Mouse (Mus musculus): ENCODE data around the gene Zbtb25. TPM values are rescaled to one million over a fixed set of nuclear protein-coding genes. Genes with fewer than 3 reads are reported as not detected.

Gene Zbtb25
- polyA plus RNA-seq, 1 experiment from 2014 or later, result 19.5 TPM

GRCm38 (mm10) chr12:76372881-76373818 lies 3.7 kb upstream of the Zbtb25 start:
- WGBS, result 77% methylated on average over 5 of the region's 7 CpGs

GRCm38 (mm10) chr12:76372046-76372445 lies 2.6 kb upstream of the Zbtb25 start:
- Histone ChIP-seq H3K9ac (ENCODE audit: low read length) (no peak overlapping the region), H3K4me1 (ENCODE audit: control insufficient read depth, insufficient read depth, low read length) (peaks cover 25% of the 10 kb centered on the region)
- 29% methylated on average over 7 of the region's 7 CpGs for WGBS

More at GRCm38 (mm10) chr12:76372881-76373818, 3.7 kb upstream of the Zbtb25 start:
- ATAC-seq (ENCODE audit: insufficient number of reproducible peaks, low FRiP score, low TSS enrichment, low read depth), result no peak
- Histone ChIP-seq H3K4me3 (ENCODE audit: low read depth, low read length) (no peak overlapping the region), H3K9ac (ENCODE audit: low read length) (no peak overlapping the region), H3K4me1 (ENCODE audit: control insufficient read depth, insufficient read depth, low read length) (peaks cover 14% of the 10 kb centered on the region), H3K27ac (replicated peaks; ENCODE audit: low read depth, low read length) (no peak overlapping the region), H3K27me3 (ENCODE audit: control insufficient read depth, insufficient read depth, low read length) (no peaks in the 10 kb centered on the region), H3K9me3 (ENCODE audit: control insufficient read depth, low read length) (no peaks in the 10 kb centered on the region), H3K36me3 (ENCODE audit: control insufficient read depth, insufficient read depth, low read length) (no peaks in the 10 kb centered on the region), H3K4me2 (ENCODE audit: low read depth, severe bottlenecking) (no peak overlapping the region)
- DNase-seq (ENCODE audit: low spot score), result no peak

GRCm38 (mm10) chr12:76370831-76371571 lies 1.6 kb upstream of the Zbtb25 start:
- H3K9ac ChIP-seq (ENCODE audit: low read length), result peak overlapping the region; percentile 82
- H3K27ac ChIP-seq (replicated peaks; ENCODE audit: low read depth, low read length), result peak overlapping the region; percentile 96
- no peaks in the 10 kb centered on the region for H3K27me3 ChIP-seq (ENCODE audit: control insufficient read depth, insufficient read depth, low read length)
- H3K4me1 ChIP-seq (ENCODE audit: control insufficient read depth, insufficient read depth, low read length), result peaks cover 29% of the 10 kb centered on the region
- H3K9me3 ChIP-seq (ENCODE audit: control insufficient read depth, low read length), result no peaks in the 10 kb centered on the region
- peak; percentile 83 for DNase-seq (ENCODE audit: low spot score)
- under 1% methylated on average over 61 of the region's 63 CpGs for WGBS
- no peaks in the 10 kb centered on the region for H3K36me3 ChIP-seq (ENCODE audit: control insufficient read depth, insufficient read depth, low read length)
- peak; percentile 45 for ATAC-seq (ENCODE audit: insufficient number of reproducible peaks, low FRiP score, low TSS enrichment, low read depth)
- H3K4me3 ChIP-seq (ENCODE audit: low read depth, low read length), result peak overlapping the region; percentile 60
- H3K4me2 ChIP-seq (ENCODE audit: low read depth, severe bottlenecking), result peak overlapping the region; percentile 84

More at GRCm38 (mm10) chr12:76372046-76372445, 2.6 kb upstream of the Zbtb25 start:
- ATAC-seq (ENCODE audit: insufficient number of reproducible peaks, low FRiP score, low TSS enrichment, low read depth) (no peak), DNase-seq (ENCODE audit: low spot score) (no peak)
- Histone ChIP-seq H3K9me3 (ENCODE audit: control insufficient read depth, low read length) (no peaks in the 10 kb centered on the region), H3K4me2 (ENCODE audit: low read depth, severe bottlenecking) (peak overlapping the region; percentile 84), H3K4me3 (ENCODE audit: low read depth, low read length) (no peak overlapping the region), H3K27ac (replicated peaks; ENCODE audit: low read depth, low read length) (no peak overlapping the region), H3K27me3 (ENCODE audit: control insufficient read depth, insufficient read depth, low read length) (no peaks in the 10 kb centered on the region), H3K36me3 (ENCODE audit: control insufficient read depth, insufficient read depth, low read length) (no peaks in the 10 kb centered on the region)

- Histone ChIP-seq H3K27ac (replicated peaks; ENCODE audit: low read depth, low read length) (peak within 1 kb of the TSS; percentile 96), H3K4me3 (ENCODE audit: low read depth, low read length) (peak within 1 kb of the TSS; percentile 60), H3K9me3 (ENCODE audit: control insufficient read depth, low read length) (no peaks in the 10 kb centered on the region), H3K27me3 (ENCODE audit: control insufficient read depth, insufficient read depth, low read length) (no peaks in the 10 kb centered on the region), H3K9ac (ENCODE audit: low read length) (peak within 1 kb of the TSS; percentile 82), H3K4me1 (ENCODE audit: control insufficient read depth, insufficient read depth, low read length) (peaks cover 29% of the 10 kb centered on the region), H3K4me2 (ENCODE audit: low read depth, severe bottlenecking) (peak within 1 kb of the TSS; percentile 84), H3K36me3 (ENCODE audit: control insufficient read depth, insufficient read depth, low read length) (no peaks in the 10 kb centered on the region)
- ATAC-seq (ENCODE audit: insufficient number of reproducible peaks, low FRiP score, low TSS enrichment, low read depth) (peak; percentile 69), DNase-seq (ENCODE audit: low spot score) (peak; percentile 84)
- 0% methylated on average over 67 of the region's 99 CpGs for WGBS
These were observed 802 bp upstream of the Zbtb25 start, which contains the start of gene Zbtb1 for GRCm38 (mm10) chr12:76369978-76370830. Gene Zbtb1, plus strand, starts transcription at chr12:76370266.

- Histone ChIP-seq H3K27ac (replicated peaks; ENCODE audit: low read depth, low read length) (peak overlapping the region; percentile 96), H3K27me3 (ENCODE audit: control insufficient read depth, insufficient read depth, low read length) (no peaks in the 10 kb centered on the region), H3K4me1 (ENCODE audit: control insufficient read depth, insufficient read depth, low read length) (peaks cover 25% of the 10 kb centered on the region), H3K9ac (ENCODE audit: low read length) (peak overlapping the region; percentile 82), H3K4me2 (ENCODE audit: low read depth, severe bottlenecking) (peak overlapping the region; percentile 84), H3K4me3 (ENCODE audit: low read depth, low read length) (peak overlapping the region; percentile 60), H3K9me3 (ENCODE audit: control insufficient read depth, low read length) (no peaks in the 10 kb centered on the region), H3K36me3 (ENCODE audit: control insufficient read depth, insufficient read depth, low read length) (no peaks in the 10 kb centered on the region)
- ATAC-seq (ENCODE audit: insufficient number of reproducible peaks, low FRiP score, low TSS enrichment, low read depth) (0 out of 2 replicates have a peak, but pooled peaks have one; percentile 8), DNase-seq (ENCODE audit: low spot score) (peak; percentile 78)
- whole genome bisulfite sequencing, result under 1% methylated on average over 26 of the region's 26 CpGs
These were observed 604 bp downstream of the Zbtb25 start for GRCm38 (mm10) chr12:76368790-76369205.

GRCm38 (mm10) chr12:76368201-76368789 lies 1.1 kb downstream of the Zbtb25 start:
- H3K4me3 ChIP-seq (ENCODE audit: low read depth, low read length), result peak overlapping the region; percentile 60
- H3K27ac ChIP-seq (replicated peaks; ENCODE audit: low read depth, low read length), result peak overlapping the region; percentile 96
- peak overlapping the region; percentile 82 for H3K9ac ChIP-seq (ENCODE audit: low read length)
- H3K36me3 ChIP-seq (ENCODE audit: control insufficient read depth, insufficient read depth, low read length), result no peaks in the 10 kb centered on the region
- H3K4me1 ChIP-seq (ENCODE audit: control insufficient read depth, insufficient read depth, low read length), result peaks cover 25% of the 10 kb centered on the region
- 5% methylated on average over 9 of the region's 9 CpGs for WGBS
- H3K9me3 ChIP-seq (ENCODE audit: control insufficient read depth, low read length), result no peaks in the 10 kb centered on the region
- H3K4me2 ChIP-seq (ENCODE audit: low read depth, severe bottlenecking), result peak overlapping the region; percentile 84
- ATAC-seq (ENCODE audit: insufficient number of reproducible peaks, low FRiP score, low TSS enrichment, low read depth) (no peak), DNase-seq (ENCODE audit: low spot score) (no peak)
- H3K27me3 ChIP-seq (ENCODE audit: control insufficient read depth, insufficient read depth, low read length), result no peaks in the 10 kb centered on the region

- 18% methylated on average over 14 of the region's 14 CpGs for WGBS
These were observed 2.1 kb downstream of the Zbtb25 start for GRCm38 (mm10) chr12:76367096-76367995.

More at GRCm38 (mm10) chr12:76367096-76367995, 2.1 kb downstream of the Zbtb25 start:
- no peaks in the 10 kb centered on the region for H3K27me3 ChIP-seq (ENCODE audit: control insufficient read depth, insufficient read depth, low read length)
- peak overlapping the region; percentile 84 for H3K4me2 ChIP-seq (ENCODE audit: low read depth, severe bottlenecking)
- H3K4me1 ChIP-seq (ENCODE audit: control insufficient read depth, insufficient read depth, low read length), result peaks cover 23% of the 10 kb centered on the region
- DNase-seq (ENCODE audit: low spot score), result peak; percentile 58
- H3K9me3 ChIP-seq (ENCODE audit: control insufficient read depth, low read length), result no peaks in the 10 kb centered on the region
- no peak overlapping the region for H3K27ac ChIP-seq (replicated peaks; ENCODE audit: low read depth, low read length)
- no peak for ATAC-seq (ENCODE audit: insufficient number of reproducible peaks, low FRiP score, low TSS enrichment, low read depth)
- H3K4me3 ChIP-seq (ENCODE audit: low read depth, low read length), result peak overlapping the region; percentile 11; the same call in 1 of the 2 replicates
- 0 out of 2 replicates have a peak overlapping the region, but pooled peaks have one; percentile 9 for H3K9ac ChIP-seq (ENCODE audit: low read length)
- no peaks in the 10 kb centered on the region for H3K36me3 ChIP-seq (ENCODE audit: control insufficient read depth, insufficient read depth, low read length)

Measured in limb, embryonic 11.5 days (tissue).